Mouse (Mus musculus): ENCODE data around the gene Dlgap4. TPM values are rescaled to one million over a fixed set of nuclear protein-coding genes. Genes with fewer than 3 reads are reported as not detected.

Dlgap4 gene
- polyA plus RNA-seq, 1 experiment from 2014 or later, result 162 TPM

GRCm38 (mm10) chr2:156761521-156762278 lies 148.2 kb downstream of the Dlgap4 start:
- peaks cover 38% of the 10 kb centered on the region for H3K36me3 ChIP-seq (ENCODE audit: control insufficient read depth, insufficient read depth, low read length)
- no peak overlapping the region for H3K27ac ChIP-seq (ENCODE audit: low read depth, low read length)
- ATAC-seq (ENCODE audit: low FRiP score) (no peak), DNase-seq (ENCODE audit: low spot score) (no peak)
- no peaks in the 10 kb centered on the region for H3K4me1 ChIP-seq (replicated peaks; ENCODE audit: control insufficient read depth, insufficient read depth, low read length)
- WGBS, result 98% methylated on average over 17 of the region's 17 CpGs
- no peak overlapping the region for H3K9ac ChIP-seq (ENCODE audit: low read depth, low read length)
- no peak overlapping the region for H3K4me2 ChIP-seq (replicated peaks; ENCODE audit: low read depth, low read length)
- peaks cover 7% of the 10 kb centered on the region; the same call in 1 of the 2 replicates for H3K9me3 ChIP-seq (ENCODE audit: control insufficient read depth, low read length)
- H3K4me3 ChIP-seq (ENCODE audit: low read depth, low read length), result no peak overlapping the region
- no peaks in the 10 kb centered on the region for H3K27me3 ChIP-seq (ENCODE audit: control insufficient read depth, insufficient read depth, low read length)

GRCm38 (mm10) chr2:156762499-156762898 lies 149.0 kb downstream of the Dlgap4 start:
- H3K4me1 ChIP-seq (replicated peaks; ENCODE audit: control insufficient read depth, insufficient read depth, low read length), result no peaks in the 10 kb centered on the region
- H3K4me2 ChIP-seq (replicated peaks; ENCODE audit: low read depth, low read length), result no peak overlapping the region
- no peak overlapping the region for H3K9ac ChIP-seq (ENCODE audit: low read depth, low read length)
- H3K9me3 ChIP-seq (ENCODE audit: control insufficient read depth, low read length), result peaks cover 7% of the 10 kb centered on the region; the same call in 1 of the 2 replicates
- H3K27me3 ChIP-seq (ENCODE audit: control insufficient read depth, insufficient read depth, low read length), result no peaks in the 10 kb centered on the region
- no peak overlapping the region for H3K27ac ChIP-seq (ENCODE audit: low read depth, low read length)
- 93% methylated on average over 21 of the region's 21 CpGs for WGBS
- H3K36me3 ChIP-seq (ENCODE audit: control insufficient read depth, insufficient read depth, low read length), result peaks cover 30% of the 10 kb centered on the region
- ATAC-seq (ENCODE audit: low FRiP score), result no peak
- DNase-seq (ENCODE audit: low spot score), result no peak
- no peak overlapping the region for H3K4me3 ChIP-seq (ENCODE audit: low read depth, low read length)

GRCm38 (mm10) chr2:156763101-156763500 lies 149.6 kb downstream of the Dlgap4 start:
- Histone ChIP-seq H3K27ac (ENCODE audit: low read depth, low read length) (no peak overlapping the region), H3K4me1 (replicated peaks; ENCODE audit: control insufficient read depth, insufficient read depth, low read length) (no peaks in the 10 kb centered on the region), H3K4me2 (replicated peaks; ENCODE audit: low read depth, low read length) (no peak overlapping the region), H3K4me3 (ENCODE audit: low read depth, low read length) (no peak overlapping the region), H3K27me3 (ENCODE audit: control insufficient read depth, insufficient read depth, low read length) (no peaks in the 10 kb centered on the region), H3K9ac (ENCODE audit: low read depth, low read length) (no peak overlapping the region), H3K36me3 (ENCODE audit: control insufficient read depth, insufficient read depth, low read length) (peaks cover 24% of the 10 kb centered on the region), H3K9me3 (ENCODE audit: control insufficient read depth, low read length) (peaks cover 3% of the 10 kb centered on the region; the same call in 1 of the 2 replicates)
- 90% methylated on average over 11 of the region's 11 CpGs for WGBS
- ATAC-seq (ENCODE audit: low FRiP score) (no peak), DNase-seq (ENCODE audit: low spot score) (no peak)

GRCm38 (mm10) chr2:156764022-156764421 lies 150.5 kb downstream of the Dlgap4 start:
- Histone ChIP-seq H3K4me3 (ENCODE audit: low read depth, low read length) (no peak overlapping the region), H3K27ac (ENCODE audit: low read depth, low read length) (no peak overlapping the region), H3K9me3 (ENCODE audit: control insufficient read depth, low read length) (no peaks in the 10 kb centered on the region), H3K27me3 (ENCODE audit: control insufficient read depth, insufficient read depth, low read length) (no peaks in the 10 kb centered on the region), H3K36me3 (ENCODE audit: control insufficient read depth, insufficient read depth, low read length) (peaks cover 15% of the 10 kb centered on the region), H3K4me1 (replicated peaks; ENCODE audit: control insufficient read depth, insufficient read depth, low read length) (no peaks in the 10 kb centered on the region), H3K4me2 (replicated peaks; ENCODE audit: low read depth, low read length) (no peak overlapping the region), H3K9ac (ENCODE audit: low read depth, low read length) (no peak overlapping the region)
- no peak for DNase-seq (ENCODE audit: low spot score)
- 0 out of 2 replicates have a peak, but pooled peaks have one; percentile 35 for ATAC-seq (ENCODE audit: low FRiP score)
- WGBS, result 94% methylated on average over 10 of the region's 10 CpGs

- DNase-seq (ENCODE audit: low spot score), result no peak
- Histone ChIP-seq H3K27me3 (ENCODE audit: control insufficient read depth, insufficient read depth, low read length) (no peaks in the 10 kb centered on the region), H3K36me3 (ENCODE audit: control insufficient read depth, insufficient read depth, low read length) (peaks cover 14% of the 10 kb centered on the region)
These were observed 151.2 kb downstream of the Dlgap4 start for GRCm38 (mm10) chr2:156764747-156765146.

GRCm38 (mm10) chr2:156765593-156765992 lies 152.1 kb downstream of the Dlgap4 start:
- no peaks in the 10 kb centered on the region for H3K27me3 ChIP-seq (ENCODE audit: control insufficient read depth, insufficient read depth, low read length)
- H3K9ac ChIP-seq (ENCODE audit: low read depth, low read length), result no peak overlapping the region
- no peak overlapping the region for H3K4me3 ChIP-seq (ENCODE audit: low read depth, low read length)
- no peaks in the 10 kb centered on the region for H3K9me3 ChIP-seq (ENCODE audit: control insufficient read depth, low read length)
- H3K27ac ChIP-seq (ENCODE audit: low read depth, low read length), result no peak overlapping the region
- no peak for ATAC-seq (ENCODE audit: low FRiP score)
- no peaks in the 10 kb centered on the region for H3K4me1 ChIP-seq (replicated peaks; ENCODE audit: control insufficient read depth, insufficient read depth, low read length)
- WGBS, result 90% methylated on average over 8 of the region's 8 CpGs
- DNase-seq (ENCODE audit: low spot score), result no peak
- H3K36me3 ChIP-seq (ENCODE audit: control insufficient read depth, insufficient read depth, low read length), result peaks cover 13% of the 10 kb centered on the region
- H3K4me2 ChIP-seq (replicated peaks; ENCODE audit: low read depth, low read length), result no peak overlapping the region

More at GRCm38 (mm10) chr2:156764747-156765146, 151.2 kb downstream of the Dlgap4 start:
- WGBS, result 76% methylated on average over 4 of the region's 4 CpGs
- Histone ChIP-seq H3K4me1 (replicated peaks; ENCODE audit: control insufficient read depth, insufficient read depth, low read length) (no peaks in the 10 kb centered on the region), H3K4me3 (ENCODE audit: low read depth, low read length) (no peak overlapping the region), H3K9ac (ENCODE audit: low read depth, low read length) (no peak overlapping the region), H3K4me2 (replicated peaks; ENCODE audit: low read depth, low read length) (no peak overlapping the region), H3K27ac (ENCODE audit: low read depth, low read length) (no peak overlapping the region), H3K9me3 (ENCODE audit: control insufficient read depth, low read length) (no peaks in the 10 kb centered on the region)
- ATAC-seq (ENCODE audit: low FRiP score), result no peak

- 84% methylated on average over 10 of the region's 10 CpGs for whole genome bisulfite sequencing
- no peak for DNase-seq (ENCODE audit: low spot score)
- no peaks in the 10 kb centered on the region for H3K27me3 ChIP-seq (ENCODE audit: control insufficient read depth, insufficient read depth, low read length)
These were observed 152.9 kb downstream of the Dlgap4 start for GRCm38 (mm10) chr2:156766227-156767019.

GRCm38 (mm10) chr2:156767108-156767507 lies 153.6 kb downstream of the Dlgap4 start:
- Histone ChIP-seq H3K9ac (ENCODE audit: low read depth, low read length) (no peak overlapping the region), H3K9me3 (ENCODE audit: control insufficient read depth, low read length) (no peaks in the 10 kb centered on the region), H3K36me3 (ENCODE audit: control insufficient read depth, insufficient read depth, low read length) (peaks cover 8% of the 10 kb centered on the region; the same call in 1 of the 2 replicates), H3K27ac (ENCODE audit: low read depth, low read length) (no peak overlapping the region), H3K27me3 (ENCODE audit: control insufficient read depth, insufficient read depth, low read length) (no peaks in the 10 kb centered on the region), H3K4me1 (replicated peaks; ENCODE audit: control insufficient read depth, insufficient read depth, low read length) (no peaks in the 10 kb centered on the region), H3K4me3 (ENCODE audit: low read depth, low read length) (no peak overlapping the region), H3K4me2 (replicated peaks; ENCODE audit: low read depth, low read length) (no peak overlapping the region)
- 78% methylated on average over 5 of the region's 5 CpGs for WGBS
- ATAC-seq (ENCODE audit: low FRiP score) (no peak), DNase-seq (ENCODE audit: low spot score) (no peak)

More at GRCm38 (mm10) chr2:156766227-156767019, 152.9 kb downstream of the Dlgap4 start:
- Histone ChIP-seq H3K36me3 (ENCODE audit: control insufficient read depth, insufficient read depth, low read length) (peaks cover 11% of the 10 kb centered on the region), H3K9ac (ENCODE audit: low read depth, low read length) (no peak overlapping the region), H3K27ac (ENCODE audit: low read depth, low read length) (no peak overlapping the region), H3K4me3 (ENCODE audit: low read depth, low read length) (no peak overlapping the region), H3K4me1 (replicated peaks; ENCODE audit: control insufficient read depth, insufficient read depth, low read length) (no peaks in the 10 kb centered on the region), H3K9me3 (ENCODE audit: control insufficient read depth, low read length) (no peaks in the 10 kb centered on the region), H3K4me2 (replicated peaks; ENCODE audit: low read depth, low read length) (no peak overlapping the region)
- ATAC-seq (ENCODE audit: low FRiP score), result no peak
